Mouse (Mus musculus): Measurements from ENCODE around the gene Sgk2. TPM values are rescaled to one million over a fixed set of nuclear protein-coding genes. Genes with fewer than 3 reads are reported as not detected.

Gene Sgk2
- not detected for polyA plus RNA-seq (2017; shearing (Covaris generic))

GRCm38 (mm10) chr2:162987218-162987617, at the start of gene Sgk2:
Gene Sgk2, plus strand, starts transcription at chr2:162987330.

GRCm38 (mm10) chr2:162943148-162943846, 43.8 kb upstream of the Sgk2 start, which contains the start of gene L3mbtl1:
Gene L3mbtl1, plus strand, starts transcription at chr2:162943472.

GRCm38 (mm10) chr2:163016916-163017743, 30.0 kb downstream of the Sgk2 start, which contains the start of gene Ift52:
Gene Ift52, plus strand, starts transcription at chr2:163017354.

GRCm38 (mm10) chr2:163054335-163054840, 67.3 kb downstream of the Sgk2 start, which contains the start of gene Mybl2:
Gene Mybl2, plus strand, starts transcription at chr2:163054687.

Other genes starting within 250 kb of the Sgk2 start
- 100 TPM for gene Srsf6, start 55.8 kb upstream of the Sgk2 start, polyA plus RNA-seq (2017; shearing (Covaris generic))
- gene L3mbtl1, start 43.9 kb upstream of the Sgk2 start, polyA plus RNA-seq (2017; shearing (Covaris generic)), result not detected
- 25.7 TPM for gene Ift52, start 30.0 kb downstream of the Sgk2 start, polyA plus RNA-seq (2017; shearing (Covaris generic))
- gene Mybl2, start 67.4 kb downstream of the Sgk2 start, polyA plus RNA-seq (2017; shearing (Covaris generic)), result 2.8 TPM
- gene Gtsf1l, start 100.5 kb downstream of the Sgk2 start, polyA plus RNA-seq (2017; shearing (Covaris generic)), result not detected
- gene Tox2, start 215.8 kb downstream of the Sgk2 start, polyA plus RNA-seq (2017; shearing (Covaris generic)), result 0.29 TPM

Data from naive thymus-derived CD4-positive, alpha-beta T cell, adult 5 months (primary cell).